Mouse (Mus musculus): ENCODE data around the gene Pcsk1. TPM values are rescaled to one million over a fixed set of nuclear protein-coding genes. Genes with fewer than 3 reads are reported as not detected.

The Pcsk1 gene
- 4.1 and 4.9 TPM in 2 replicates for polyA plus RNA-seq (2015; fragmentation: Nextera tagmentation; extraction: Ambion mirVana)

- no peaks in the 10 kb centered on the region for H3K27me3 ChIP-seq (replicated peaks; ENCODE audit: control insufficient read depth, insufficient read depth, low read length)
- 0 out of 2 replicates have a peak within 1 kb of the TSS, but pooled peaks have one; percentile 12 for H3K27ac ChIP-seq (ENCODE audit: low read depth, low read length)
- H3K4me2 ChIP-seq (ENCODE audit: low read length): peak within 1 kb of the TSS; percentile 69
- H3K4me3 ChIP-seq (ENCODE audit: low read length): peak within 1 kb of the TSS; percentile 61
- no peaks in the 10 kb centered on the region for H3K9me3 ChIP-seq (ENCODE audit: control insufficient read depth, low read length)
- H3K36me3 ChIP-seq (ENCODE audit: control insufficient read depth, insufficient read depth, low read length): no peaks in the 10 kb centered on the region
- ATAC-seq: peak; percentile 85
- WGBS: under 1% methylated on average over 28 of the region's 28 CpGs
- H3K4me1 ChIP-seq (ENCODE audit: control insufficient read depth, insufficient read depth, low read depth, low read length): peaks cover 3% of the 10 kb centered on the region
- H3K9ac ChIP-seq (ENCODE audit: low read depth, low read length): peak within 1 kb of the TSS; percentile 67
Observed at GRCm38 (mm10) chr13:75089721-75090410, at the start of gene Pcsk1. Gene Pcsk1 (plus strand): TSS chr13:75089826.

DNA sequence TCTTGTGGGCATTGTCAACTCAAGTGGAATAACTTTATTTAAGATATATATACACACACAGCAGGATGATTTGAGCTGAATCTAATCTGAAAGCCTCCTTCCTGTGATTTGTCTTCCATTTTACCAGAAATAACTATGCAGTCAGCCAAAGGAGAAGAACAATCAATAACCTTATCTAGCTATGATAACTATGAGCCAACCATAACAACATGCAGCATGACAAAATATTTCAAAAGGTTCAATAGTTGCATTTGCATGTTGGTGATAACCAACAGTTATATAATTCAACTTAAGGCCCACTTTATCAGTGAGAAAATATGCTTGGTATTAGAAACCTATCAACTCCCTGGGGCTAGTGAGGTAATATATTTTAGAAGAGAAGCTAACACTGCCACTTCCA, 30.8 kb upstream of the Pcsk1 start:
- Histone ChIP-seq H3K9ac (ENCODE audit: low read depth, low read length) (no peak overlapping the region), H3K36me3 (ENCODE audit: control insufficient read depth, insufficient read depth, low read length) (no peaks in the 10 kb centered on the region), H3K4me1 (ENCODE audit: control insufficient read depth, insufficient read depth, low read depth, low read length) (no peaks in the 10 kb centered on the region), H3K9me3 (ENCODE audit: control insufficient read depth, low read length) (no peaks in the 10 kb centered on the region), H3K4me2 (ENCODE audit: low read length) (no peak overlapping the region), H3K27ac (ENCODE audit: low read depth, low read length) (no peak overlapping the region), H3K4me3 (ENCODE audit: low read length) (no peak overlapping the region), H3K27me3 (replicated peaks; ENCODE audit: control insufficient read depth, insufficient read depth, low read length) (no peaks in the 10 kb centered on the region)
- ATAC-seq: no peak

DNA sequence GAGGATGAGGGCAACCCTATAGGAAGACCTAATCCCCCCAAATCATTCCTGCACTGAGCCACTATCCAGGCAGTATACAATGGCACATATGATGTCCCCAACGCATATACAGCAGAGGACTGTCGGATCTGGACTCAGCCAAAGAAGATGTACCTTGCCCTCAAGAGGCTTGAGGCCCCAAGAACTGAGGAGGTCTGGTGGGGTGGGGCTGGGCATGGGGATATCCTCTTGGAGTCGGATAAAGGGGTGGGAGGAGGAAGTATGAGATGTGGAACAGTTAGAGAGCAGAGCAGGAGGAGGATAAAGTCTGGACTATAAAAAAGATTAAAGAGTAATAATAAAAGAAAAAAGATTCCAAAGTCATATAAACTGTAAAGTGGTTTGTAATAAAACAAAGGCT, 25.7 kb upstream of the Pcsk1 start:
- H3K4me1 ChIP-seq (ENCODE audit: control insufficient read depth, insufficient read depth, low read depth, low read length): no peaks in the 10 kb centered on the region
- 89% methylated on average over 3 of the region's 3 CpGs for WGBS
- H3K9ac ChIP-seq (ENCODE audit: low read depth, low read length): no peak overlapping the region
- no peaks in the 10 kb centered on the region for H3K27me3 ChIP-seq (replicated peaks; ENCODE audit: control insufficient read depth, insufficient read depth, low read length)
- H3K4me3 ChIP-seq (ENCODE audit: low read length): no peak overlapping the region
- no peak overlapping the region for H3K4me2 ChIP-seq (ENCODE audit: low read length)
- no peak for ATAC-seq
- no peaks in the 10 kb centered on the region for H3K36me3 ChIP-seq (ENCODE audit: control insufficient read depth, insufficient read depth, low read length)
- H3K9me3 ChIP-seq (ENCODE audit: control insufficient read depth, low read length): no peaks in the 10 kb centered on the region
- no peak overlapping the region for H3K27ac ChIP-seq (ENCODE audit: low read depth, low read length)

- Histone ChIP-seq H3K27ac (ENCODE audit: low read depth, low read length) (no peak overlapping the region), H3K27me3 (replicated peaks; ENCODE audit: control insufficient read depth, insufficient read depth, low read length) (no peaks in the 10 kb centered on the region), H3K4me1 (ENCODE audit: control insufficient read depth, insufficient read depth, low read depth, low read length) (peaks cover 3% of the 10 kb centered on the region), H3K9me3 (ENCODE audit: control insufficient read depth, low read length) (no peaks in the 10 kb centered on the region), H3K4me3 (ENCODE audit: low read length) (no peak overlapping the region), H3K4me2 (ENCODE audit: low read length) (no peak overlapping the region), H3K36me3 (ENCODE audit: control insufficient read depth, insufficient read depth, low read length) (no peaks in the 10 kb centered on the region), H3K9ac (ENCODE audit: low read depth, low read length) (no peak overlapping the region)
- 32% methylated on average over 6 of the region's 6 CpGs for WGBS
- no peak for ATAC-seq
Observed at GRCm38 (mm10) chr13:75088597-75088996, 1.0 kb upstream of the Pcsk1 start.

- under 1% methylated on average over 12 of the region's 12 CpGs for WGBS
- Histone ChIP-seq H3K27me3 (replicated peaks; ENCODE audit: control insufficient read depth, insufficient read depth, low read length) (no peaks in the 10 kb centered on the region), H3K4me1 (ENCODE audit: control insufficient read depth, insufficient read depth, low read depth, low read length) (peaks cover 3% of the 10 kb centered on the region), H3K36me3 (ENCODE audit: control insufficient read depth, insufficient read depth, low read length) (no peaks in the 10 kb centered on the region), H3K4me2 (ENCODE audit: low read length) (peak overlapping the region; percentile 69), H3K9me3 (ENCODE audit: control insufficient read depth, low read length) (no peaks in the 10 kb centered on the region), H3K4me3 (ENCODE audit: low read length) (peak overlapping the region; percentile 61), H3K9ac (ENCODE audit: low read depth, low read length) (peak overlapping the region; percentile 67), H3K27ac (ENCODE audit: low read depth, low read length) (0 out of 2 replicates have a peak overlapping the region, but pooled peaks have one; percentile 12)
- ATAC-seq: peak; percentile 81
Observed at GRCm38 (mm10) chr13:75090411-75090779, 769 bp downstream of the Pcsk1 start.

- no peaks in the 10 kb centered on the region for H3K27me3 ChIP-seq (replicated peaks; ENCODE audit: control insufficient read depth, insufficient read depth, low read length)
- H3K4me3 ChIP-seq (ENCODE audit: low read length): peak overlapping the region; percentile 61
- peak overlapping the region; percentile 69 for H3K4me2 ChIP-seq (ENCODE audit: low read length)
- 51% methylated on average over 5 of the region's 5 CpGs for WGBS
- H3K9ac ChIP-seq (ENCODE audit: low read depth, low read length): no peak overlapping the region
- no peaks in the 10 kb centered on the region for H3K36me3 ChIP-seq (ENCODE audit: control insufficient read depth, insufficient read depth, low read length)
- peaks cover 3% of the 10 kb centered on the region for H3K4me1 ChIP-seq (ENCODE audit: control insufficient read depth, insufficient read depth, low read depth, low read length)
- peak; percentile 9; the same call in 1 of the 2 replicates for ATAC-seq
- no peak overlapping the region for H3K27ac ChIP-seq (ENCODE audit: low read depth, low read length)
- H3K9me3 ChIP-seq (ENCODE audit: control insufficient read depth, low read length): no peaks in the 10 kb centered on the region
Observed at GRCm38 (mm10) chr13:75091071-75091470, 1.4 kb downstream of the Pcsk1 start.

- Histone ChIP-seq H3K36me3 (ENCODE audit: control insufficient read depth, insufficient read depth, low read length) (no peaks in the 10 kb centered on the region), H3K4me3 (ENCODE audit: low read length) (no peak overlapping the region), H3K9ac (ENCODE audit: low read depth, low read length) (no peak overlapping the region), H3K27ac (ENCODE audit: low read depth, low read length) (no peak overlapping the region), H3K9me3 (ENCODE audit: control insufficient read depth, low read length) (no peaks in the 10 kb centered on the region), H3K4me1 (ENCODE audit: control insufficient read depth, insufficient read depth, low read depth, low read length) (peaks cover 3% of the 10 kb centered on the region), H3K27me3 (replicated peaks; ENCODE audit: control insufficient read depth, insufficient read depth, low read length) (no peaks in the 10 kb centered on the region), H3K4me2 (ENCODE audit: low read length) (no peak overlapping the region)
- peak; percentile 61; the same call in 1 of the 2 replicates for ATAC-seq
Observed at GRCm38 (mm10) chr13:75095487-75095886, 5.9 kb downstream of the Pcsk1 start.

DNA sequence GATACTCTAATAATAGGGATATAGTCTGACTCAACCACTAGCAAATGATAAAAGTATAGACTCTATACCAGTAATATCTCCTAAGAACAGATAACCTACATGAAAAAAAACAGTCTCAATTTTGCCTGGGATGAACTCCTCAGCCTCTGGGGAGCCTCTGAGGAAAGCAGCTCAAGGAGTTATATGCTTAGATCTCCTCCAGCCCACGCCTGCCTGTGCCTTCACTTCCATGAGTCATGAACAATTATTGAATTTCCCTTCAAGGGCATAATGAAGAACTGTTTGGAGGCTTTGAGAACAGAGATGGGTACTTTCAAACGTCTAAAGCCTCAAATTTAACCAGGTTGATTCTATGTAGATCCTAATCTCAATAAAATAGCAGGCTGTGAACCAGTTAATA, 23.5 kb downstream of the Pcsk1 start:
- Histone ChIP-seq H3K9ac (ENCODE audit: low read depth, low read length) (no peak overlapping the region), H3K27me3 (replicated peaks; ENCODE audit: control insufficient read depth, insufficient read depth, low read length) (no peaks in the 10 kb centered on the region), H3K4me2 (ENCODE audit: low read length) (no peak overlapping the region), H3K9me3 (ENCODE audit: control insufficient read depth, low read length) (no peaks in the 10 kb centered on the region), H3K4me3 (ENCODE audit: low read length) (no peak overlapping the region), H3K4me1 (ENCODE audit: control insufficient read depth, insufficient read depth, low read depth, low read length) (no peaks in the 10 kb centered on the region), H3K27ac (ENCODE audit: low read depth, low read length) (no peak overlapping the region), H3K36me3 (ENCODE audit: control insufficient read depth, insufficient read depth, low read length) (no peaks in the 10 kb centered on the region)
- no peak for ATAC-seq
- 59% methylated on average over 2 of the region's 2 CpGs for WGBS

GRCm38 (mm10) chr13:75114007-75114424, 24.4 kb downstream of the Pcsk1 start:
- Histone ChIP-seq H3K27ac (ENCODE audit: low read depth, low read length) (no peak overlapping the region), H3K9me3 (ENCODE audit: control insufficient read depth, low read length) (no peaks in the 10 kb centered on the region), H3K27me3 (replicated peaks; ENCODE audit: control insufficient read depth, insufficient read depth, low read length) (no peaks in the 10 kb centered on the region), H3K9ac (ENCODE audit: low read depth, low read length) (no peak overlapping the region), H3K4me2 (ENCODE audit: low read length) (no peak overlapping the region), H3K4me3 (ENCODE audit: low read length) (no peak overlapping the region), H3K4me1 (ENCODE audit: control insufficient read depth, insufficient read depth, low read depth, low read length) (no peaks in the 10 kb centered on the region), H3K36me3 (ENCODE audit: control insufficient read depth, insufficient read depth, low read length) (no peaks in the 10 kb centered on the region)
- WGBS: 84% methylated on average over 2 of the region's 2 CpGs
- ATAC-seq: no peak

All from hindbrain, embryonic 16.5 days (tissue).